Mouse (Mus musculus) macrophage (primary cell): ENCODE data around the gene Vmn2r72. TPM values are rescaled to one million over a fixed set of nuclear protein-coding genes. Genes with fewer than 3 reads are reported as not detected.

ENCODE experiments used
- H3K27ac ChIP-seq: fragments of 350-480 bp; formaldehyde crosslinking; 2 replicates; pipeline ENCODE4 v1.9.0; 2021
- H3K36me3 ChIP-seq: fragments of 350-480 bp; formaldehyde crosslinking; 2 replicates; pipeline ENCODE4 v1.9.0; 2021; ENCODE audit errors: inconsistent target
- H3K4me3 ChIP-seq: fragments of 350-480 bp; formaldehyde crosslinking; 2 replicates; pipeline ENCODE4 v1.9.0; 2021; ENCODE audit errors: inconsistent target
- H3K79me2 ChIP-seq: fragments of 350-480 bp; formaldehyde crosslinking; 2 replicates; pipeline ENCODE4 v1.9.0; 2021; ENCODE audit errors: inconsistent target
- WGBS: methylation state at CpG from one replicate; pipeline ENCODE4 v1.1.7; 2026; ENCODE audit warnings: inconsistent platforms; ENCODE audit not compliant: missing documents; 5-methylcytosine and 5-hydroxymethylcytosine counted together
- polyA plus RNA-seq: library from polyadenylated mRNA; stranded (reverse); fragments of 250-400 nt; gene quantifications from 3 replicates; pipeline ENCODE4 v1.2.4, GENCODE M21; 2018; ENCODE audit warnings: inconsistent platforms
- total RNA-seq, 78 experiments: library from RNA; depleted of rRNA; stranded (reverse); fragments of 250-400 nt; gene quantifications; 1 replicate in 9 of 78; 2 replicates in 24 of 78; 3 replicates in 43 of 78; 4 replicates in 2 of 78; pipeline ENCODE4 v1.2.4; 2018; ENCODE audit warnings: inconsistent platforms in 56 of 78

The Vmn2r72 gene
- total RNA-seq (2018; cell fraction: chromatin; rRNA removed) = not detected
- total RNA-seq (2018; cell fraction: cytosol; rRNA removed) = not detected
- not detected for total RNA-seq (2018; cell fraction: nucleus; rRNA removed)
- polyA plus RNA-seq = not detected in 3 replicates

- Histone ChIP-seq H3K36me3 (no peaks in the 10 kb centered on the region), H3K79me2 (no peaks in the 10 kb centered on the region), H3K4me3 (no peak within 1 kb of the TSS), H3K27ac (no peak within 1 kb of the TSS)
- 88% methylated on average over 1 of the region's 1 CpGs for WGBS
These were observed at the start of gene Vmn2r72 for GRCm38 (mm10) chr7:85754997-85755396. Vmn2r72 (minus strand) TSS chr7:85755097.

Other genes with a start within 250 kb of the Vmn2r72 start
- gene Vmn2r71, start 192.0 kb downstream of the Vmn2r72 start, polyA plus RNA-seq = not detected in 3 replicates
- gene Vmn2r70, start 185.9 kb downstream of the Vmn2r72 start, polyA plus RNA-seq = not detected in 3 replicates
- gene Vmn2r73, start 121.2 kb upstream of the Vmn2r72 start, polyA plus RNA-seq = not detected in 3 replicates
- gene Vmn2r74, start 206.5 kb upstream of the Vmn2r72 start, polyA plus RNA-seq = not detected in 3 replicates